Mouse (Mus musculus): ENCODE measurements around the gene Epn2.
A peak's percentile ranks its signal among the peaks of the same experiment; 100 is the strongest.

- TF ChIP-seq EP300 (IDR thresholded peaks at IDR 0.05; ENCODE audit: insufficient read depth, low read depth, low read length) (peak; percentile 82), POLR2A (IDR thresholded peaks at IDR 0.05; ENCODE audit: insufficient read depth, low read length) (no peak)
Observed at GRCm38 (mm10) chr11:61533571-61533970, 45.9 kb downstream of the Epn2 start.

Data from ES-Bruce4 (cell line).